Mouse (Mus musculus): ENCODE measurements around the gene Fancc. TPM values are rescaled to one million over a fixed set of nuclear protein-coding genes. Genes with fewer than 3 reads are reported as not detected.
"Not testable (repeated sequence)": the region's sequence is repeated elsewhere in the genome, so short reads cannot be mapped to it uniquely, and the experiment has no call there.

Gene Fancc
- polyA plus RNA-seq, 1 experiment from 2014 or later, result 15.8 TPM

- H3K4me3 ChIP-seq, result no peak overlapping the region
Observed at GRCm38 (mm10) chr13:63356558-63356957, 140.5 kb downstream of the Fancc start.

GRCm38 (mm10) chr13:63356101-63356500 is 141.0 kb downstream of the Fancc start:
- 89% methylated on average over 4 of the region's 4 CpGs for WGBS
- Histone ChIP-seq H3K27ac (no peak overlapping the region), H3K9me3 (no peaks in the 10 kb centered on the region), H3K36me3 (no peaks in the 10 kb centered on the region), H3K27me3 (ENCODE audit: insufficient read depth, poor library complexity, severe bottlenecking) (no peaks in the 10 kb centered on the region), H3K4me3 (no peak overlapping the region), H3K4me1 (no peaks in the 10 kb centered on the region)
- DNase-seq (ENCODE audit: low spot score), result no peak

More at GRCm38 (mm10) chr13:63356558-63356957, 140.5 kb downstream of the Fancc start:
- no peaks in the 10 kb centered on the region for H3K4me1 ChIP-seq
- no peaks in the 10 kb centered on the region for H3K9me3 ChIP-seq
- no peaks in the 10 kb centered on the region for H3K36me3 ChIP-seq
- no peak for DNase-seq (ENCODE audit: low spot score)
- WGBS, result 37% methylated on average over 3 of the region's 3 CpGs
- no peaks in the 10 kb centered on the region for H3K27me3 ChIP-seq (ENCODE audit: insufficient read depth, poor library complexity, severe bottlenecking)
- H3K27ac ChIP-seq, result no peak overlapping the region

- not testable (repeated sequence) for H3K4me1 ChIP-seq; H3K27ac ChIP-seq; H3K36me3 ChIP-seq; H3K27me3 ChIP-seq (ENCODE audit: insufficient read depth, poor library complexity, severe bottlenecking); H3K9me3 ChIP-seq; H3K4me3 ChIP-seq
- WGBS, result 86% methylated on average over 4 of the region's 4 CpGs
- peak; percentile 10 for DNase-seq (ENCODE audit: low spot score)
Observed at GRCm38 (mm10) chr13:63353312-63353711, 143.8 kb downstream of the Fancc start.

DNA sequence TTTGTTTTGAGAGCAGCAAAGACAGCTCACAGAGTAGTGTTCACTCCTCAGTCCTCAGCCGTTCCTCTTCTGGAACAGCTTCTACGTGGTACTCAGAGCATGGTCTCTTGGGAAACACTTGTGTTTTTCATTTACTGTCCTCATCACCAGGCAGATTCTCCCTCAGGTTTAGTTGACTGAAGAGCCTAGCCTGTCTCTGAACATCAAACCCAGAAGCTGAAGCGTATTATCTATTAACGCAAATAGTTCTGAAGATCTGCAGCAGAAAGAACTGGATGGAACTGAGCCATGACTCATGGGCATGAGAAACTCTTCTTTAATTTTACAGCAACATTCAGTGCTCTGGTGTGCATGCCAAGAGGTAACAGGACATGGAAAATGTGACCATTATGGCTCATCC is 147.0 kb downstream of the Fancc start:
- WGBS, result 87% methylated on average over 4 of the region's 4 CpGs

GRCm38 (mm10) chr13:63347639-63348038 is 149.4 kb downstream of the Fancc start:
- Histone ChIP-seq H3K36me3 (no peaks in the 10 kb centered on the region), H3K27me3 (ENCODE audit: insufficient read depth, poor library complexity, severe bottlenecking) (no peaks in the 10 kb centered on the region), H3K4me1 (no peaks in the 10 kb centered on the region), H3K9me3 (no peaks in the 10 kb centered on the region), H3K27ac (no peak overlapping the region), H3K4me3 (no peak overlapping the region)
- peak; percentile 46 for DNase-seq (ENCODE audit: low spot score)
- WGBS, result 78% methylated on average over 2 of the region's 2 CpGs

More for the DNA sequence above, 147.0 kb downstream of the Fancc start:
- no peaks in the 10 kb centered on the region for H3K36me3 ChIP-seq
- H3K9me3 ChIP-seq, result no peaks in the 10 kb centered on the region
- no peak overlapping the region for H3K27ac ChIP-seq
- H3K4me1 ChIP-seq, result no peaks in the 10 kb centered on the region
- H3K4me3 ChIP-seq, result no peak overlapping the region
- no peaks in the 10 kb centered on the region for H3K27me3 ChIP-seq (ENCODE audit: insufficient read depth, poor library complexity, severe bottlenecking)
- DNase-seq (ENCODE audit: low spot score), result peak; percentile 38

- H3K4me1 ChIP-seq, result no peaks in the 10 kb centered on the region
Observed at GRCm38 (mm10) chr13:63345476-63346225, 151.4 kb downstream of the Fancc start.

GRCm38 (mm10) chr13:63344481-63344880 is 152.6 kb downstream of the Fancc start:
- Histone ChIP-seq H3K27me3 (ENCODE audit: insufficient read depth, poor library complexity, severe bottlenecking) (no peaks in the 10 kb centered on the region), H3K9me3 (no peaks in the 10 kb centered on the region), H3K36me3 (no peaks in the 10 kb centered on the region; the same call in 1 of the 2 replicates), H3K27ac (no peak overlapping the region), H3K4me3 (no peak overlapping the region), H3K4me1 (no peaks in the 10 kb centered on the region)
- WGBS, result 93% methylated on average over 3 of the region's 3 CpGs
- peak; percentile 16 for DNase-seq (ENCODE audit: low spot score)

More at GRCm38 (mm10) chr13:63345476-63346225, 151.4 kb downstream of the Fancc start:
- DNase-seq (ENCODE audit: low spot score), result peak; percentile 71
- no peak overlapping the region for H3K4me3 ChIP-seq
- H3K27ac ChIP-seq, result no peak overlapping the region
- H3K9me3 ChIP-seq, result no peaks in the 10 kb centered on the region
- H3K27me3 ChIP-seq (ENCODE audit: insufficient read depth, poor library complexity, severe bottlenecking), result no peaks in the 10 kb centered on the region
- 90% methylated on average over 5 of the region's 5 CpGs for WGBS
- H3K36me3 ChIP-seq, result no peaks in the 10 kb centered on the region; the same call in 1 of the 2 replicates

DNA sequence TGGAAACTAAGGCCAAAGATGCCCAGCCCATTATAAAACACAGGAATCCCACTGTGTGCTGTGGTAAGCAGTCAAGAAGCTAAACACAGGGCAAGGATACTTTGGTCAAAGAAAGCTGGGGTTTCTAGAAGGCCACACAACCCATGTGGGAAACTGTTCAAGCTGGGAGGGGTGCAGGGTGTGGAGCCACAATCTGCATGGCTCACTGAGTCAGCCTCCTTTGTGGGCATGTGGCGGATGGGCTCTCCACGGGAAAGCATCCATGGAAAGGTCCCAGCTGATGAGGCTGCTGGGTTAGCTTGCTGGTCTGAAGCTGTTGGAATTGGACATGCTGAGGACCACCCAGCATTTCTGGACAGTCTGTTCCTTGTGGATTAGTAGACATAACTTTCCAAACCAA is 154.3 kb downstream of the Fancc start:
- WGBS, result 95% methylated on average over 2 of the region's 2 CpGs

DNA sequence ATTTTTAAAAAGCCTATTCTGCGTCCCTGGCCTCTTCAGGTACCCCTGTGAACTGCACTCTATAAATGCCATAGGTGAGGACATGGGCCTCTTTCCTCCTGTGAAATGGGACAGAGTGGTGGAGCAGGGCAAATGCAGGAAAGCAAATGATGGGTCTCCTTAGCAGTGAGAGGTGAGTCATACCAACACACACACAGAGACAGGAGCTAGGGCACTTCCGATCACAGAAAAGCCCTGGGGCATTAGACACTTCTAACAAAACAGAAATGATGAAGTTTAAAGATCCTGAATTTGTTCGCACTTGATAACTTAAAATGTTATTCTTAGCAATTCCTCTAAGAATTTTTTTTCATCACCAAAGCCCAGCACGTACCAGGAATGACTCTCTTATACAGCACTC is 157.1 kb downstream of the Fancc start:
- no peaks in the 10 kb centered on the region; the same call in 1 of the 2 replicates for H3K36me3 ChIP-seq
- WGBS, result 86% methylated on average over 4 of the region's 4 CpGs
- H3K27ac ChIP-seq, result no peak overlapping the region
- H3K27me3 ChIP-seq (ENCODE audit: insufficient read depth, poor library complexity, severe bottlenecking), result no peaks in the 10 kb centered on the region
- H3K9me3 ChIP-seq, result no peaks in the 10 kb centered on the region
- H3K4me3 ChIP-seq, result no peak overlapping the region
- 0 out of 2 replicates have a peak, but pooled peaks cover 3% of the 10 kb centered on the region for H3K4me1 ChIP-seq
- DNase-seq (ENCODE audit: low spot score), result peak; percentile 10

More for the DNA sequence above, 154.3 kb downstream of the Fancc start:
- no peak overlapping the region for H3K4me3 ChIP-seq
- no peaks in the 10 kb centered on the region for H3K4me1 ChIP-seq
- H3K36me3 ChIP-seq, result no peaks in the 10 kb centered on the region; the same call in 1 of the 2 replicates
- no peak overlapping the region for H3K27ac ChIP-seq
- DNase-seq (ENCODE audit: low spot score), result peak; percentile 51
- H3K27me3 ChIP-seq (ENCODE audit: insufficient read depth, poor library complexity, severe bottlenecking), result no peaks in the 10 kb centered on the region
- H3K9me3 ChIP-seq, result no peaks in the 10 kb centered on the region

GRCm38 (mm10) chr13:63337239-63337960 is 159.7 kb downstream of the Fancc start:
- 71% methylated on average over 8 of the region's 8 CpGs for WGBS
- peak; percentile 63 for DNase-seq (ENCODE audit: low spot score)
- no peak overlapping the region for H3K4me3 ChIP-seq
- H3K9me3 ChIP-seq, result no peaks in the 10 kb centered on the region
- no peaks in the 10 kb centered on the region for H3K27me3 ChIP-seq (ENCODE audit: insufficient read depth, poor library complexity, severe bottlenecking)
- no peak overlapping the region for H3K27ac ChIP-seq
- 0 out of 2 replicates have a peak, but pooled peaks cover 3% of the 10 kb centered on the region for H3K4me1 ChIP-seq
- H3K36me3 ChIP-seq, result no peaks in the 10 kb centered on the region; the same call in 1 of the 2 replicates

GRCm38 (mm10) chr13:63336335-63336734 is 160.7 kb downstream of the Fancc start:
- Histone ChIP-seq H3K9me3 (no peaks in the 10 kb centered on the region), H3K36me3 (no peaks in the 10 kb centered on the region; the same call in 1 of the 2 replicates), H3K4me3 (no peak overlapping the region), H3K4me1 (0 out of 2 replicates have a peak, but pooled peaks cover 3% of the 10 kb centered on the region), H3K27ac (no peak overlapping the region), H3K27me3 (ENCODE audit: insufficient read depth, poor library complexity, severe bottlenecking) (no peaks in the 10 kb centered on the region)
- WGBS, result 75% methylated on average over 7 of the region's 7 CpGs
- peak; percentile 68 for DNase-seq (ENCODE audit: low spot score)

- Histone ChIP-seq H3K4me1 (0 out of 2 replicates have a peak, but pooled peaks cover 3% of the 10 kb centered on the region), H3K9me3 (no peaks in the 10 kb centered on the region), H3K36me3 (no peaks in the 10 kb centered on the region), H3K27ac (no peak overlapping the region), H3K4me3 (no peak overlapping the region), H3K27me3 (ENCODE audit: insufficient read depth, poor library complexity, severe bottlenecking) (no peaks in the 10 kb centered on the region)
- WGBS, result 64% methylated on average over 4 of the region's 4 CpGs
- DNase-seq (ENCODE audit: low spot score), result peak; percentile 71
Observed at GRCm38 (mm10) chr13:63335421-63336134, 161.5 kb downstream of the Fancc start.
